Mouse (Mus musculus): Measurements from ENCODE around the gene Tcea3.

- TF ChIP-seq POLR2A (IDR thresholded peaks at IDR 0.05; ENCODE audit: insufficient read depth, low read depth, low read length) (no peak), CTCF (IDR thresholded peaks at IDR 0.05) (no peak)
These were observed 34.1 kb downstream of the Tcea3 start for GRCm38 (mm10) chr4:136281611-136282010.
